Mouse (Mus musculus): ENCODE measurements around the gene 9030624G23Rik.
"Not testable (repeated sequence)": the region's sequence is repeated elsewhere in the genome, so short reads cannot be mapped to it uniquely, and the experiment has no call there.

9030624G23Rik gene

GRCm38 (mm10) chr12:24097108-24097520 is at the start of gene 9030624G23Rik:
TSS of gene 9030624G23Rik (minus strand) at chr12:24097246.
- not testable (repeated sequence) for DNase-seq

- DNase-seq, result not testable (repeated sequence)
Measured at GRCm38 (mm10) chr12:24083096-24083495, 13.9 kb downstream of the 9030624G23Rik start.

All from cerebellum, adult 18-20 months (tissue).